Mouse (Mus musculus) ES-E14 (cell line): ENCODE results near the gene Ccser2. TPM values are rescaled to one million over a fixed set of nuclear protein-coding genes. Genes with fewer than 3 reads are reported as not detected.
A peak's percentile ranks its signal among the peaks of the same experiment; 100 is the strongest.

Experiments
- DNase-seq: peaks from one replicate; pipeline ENCODE4 v3.0.0-alpha.2; 2013; ENCODE audit warnings: low read depth, low spot score
- H3K27ac ChIP-seq: 2 replicates; pipeline ENCODE4 v1.5.1; 2012; ENCODE audit warnings: low read depth, mild to moderate bottlenecking, low read length, moderate library complexity, mixed read lengths; ENCODE audit not compliant: poor library complexity, insufficient read depth, severe bottlenecking
- H3K36me3 ChIP-seq: 2 replicates; pipeline ENCODE4 v1.6.1; 2012; ENCODE audit warnings: mild to moderate bottlenecking, low read length, moderate library complexity, mixed read lengths; ENCODE audit not compliant: control insufficient read depth, poor library complexity, insufficient read depth, severe bottlenecking
- H3K4me1 ChIP-seq, 2 experiments: fragments of 150-350 bp in 1 of 2; sonication (generic) in 1 of 2; 2 replicates each; pipeline ENCODE4 v1.6.1; 2012; ENCODE audit warnings: low read length in 2 of 2, mild to moderate bottlenecking in 1 of 2, mixed read lengths in 1 of 2; ENCODE audit not compliant: control insufficient read depth in 2 of 2, insufficient read depth in 2 of 2, poor library complexity in 1 of 2
- H3K4me3 ChIP-seq, 2 experiments: fragments of 150-350 bp in 1 of 2; sonication (generic) in 1 of 2; 2 replicates each; pipeline ENCODE4 v1.5.1; 2012; ENCODE audit warnings: low read length in 2 of 2, low read depth in 1 of 2, mild to moderate bottlenecking in 1 of 2, mixed read lengths in 1 of 2; ENCODE audit not compliant: insufficient read depth in 1 of 2, poor library complexity in 1 of 2, severe bottlenecking in 1 of 2
- H3K9ac ChIP-seq: 2 replicates; pipeline ENCODE4 v1.6.1; 2012; ENCODE audit warnings: low read depth, mild to moderate bottlenecking, low read length, mixed read lengths; ENCODE audit not compliant: poor library complexity, insufficient read depth, severe bottlenecking
- H3K9me3 ChIP-seq: fragments of 150-350 bp; sonication (generic); 2 replicates; pipeline ENCODE4 v1.6.1; 2012; ENCODE audit warnings: low read depth, mild to moderate bottlenecking, low read length; ENCODE audit not compliant: control insufficient read depth, insufficient read depth
- CHD2 ChIP-seq: IDR thresholded peaks from 2 replicates; pipeline ENCODE4 v1.6.1; 2014; ENCODE audit warnings: mild to moderate bottlenecking, low read depth, low read length, inconsistent platforms
- HCFC1 ChIP-seq: IDR thresholded peaks from 2 replicates; pipeline ENCODE4 v1.6.1; 2012; ENCODE audit warnings: low read length, inconsistent platforms, borderline replicate concordance; ENCODE audit not compliant: insufficient read depth
- MAFK ChIP-seq: IDR thresholded peaks from 2 replicates; pipeline ENCODE4 v1.6.1; 2014; ENCODE audit warnings: mild to moderate bottlenecking, low read depth, low read length, inconsistent platforms; ENCODE audit not compliant: insufficient read depth
- ZC3H11A ChIP-seq: IDR thresholded peaks from 2 replicates; pipeline ENCODE4 v1.6.1; 2012; ENCODE audit warnings: low read depth, mild to moderate bottlenecking, inconsistent platforms, low read length, borderline replicate concordance
- ZNF384 ChIP-seq: IDR thresholded peaks from 2 replicates; pipeline ENCODE4 v1.6.1; 2012; ENCODE audit warnings: low read depth, low read length, inconsistent platforms
- in situ Hi-C, 2 experiments: fragments of 600-800 bp; cut with MboI; formaldehyde crosslinking; loops; one replicate each; pipeline ENCODE4 v1.15.1; 2025; ENCODE audit warnings: low sequenced_read_pairs in 2 of 2, inconsistent platforms in 1 of 2; ENCODE audit not compliant: unreplicated experiment in 2 of 2
- total RNA-seq: library from RNA; depleted of rRNA; stranded (reverse); fragments of 300-350 nt; gene quantifications from 2 replicates; pipeline ENCODE4 v1.2.3, GENCODE M21; 2012

Ccser2 gene
- total RNA-seq, 1 experiment: 10.4 TPM

GRCm38 (mm10) chr14:36915203-36915602, 53.4 kb downstream of the Ccser2 start:
- Histone ChIP-seq H3K4me3 (no peak overlapping the region), H3K9me3 (no peaks in the 10 kb centered on the region), H3K36me3 (no peaks in the 10 kb centered on the region), H3K4me1 (peaks cover 4 to 7% of the 10 kb centered on the region in 2 experiments), H3K9ac (no peak overlapping the region), H3K27ac (no peak overlapping the region)
- TF ChIP-seq HCFC1: no peak
- TF ChIP-seq ZNF384: no peak
- no peak for TF ChIP-seq MAFK
- no peak for TF ChIP-seq CHD2
- no peak for TF ChIP-seq ZC3H11A
- no peak for DNase-seq
- in situ Hi-C loops: no loop called here

DNA sequence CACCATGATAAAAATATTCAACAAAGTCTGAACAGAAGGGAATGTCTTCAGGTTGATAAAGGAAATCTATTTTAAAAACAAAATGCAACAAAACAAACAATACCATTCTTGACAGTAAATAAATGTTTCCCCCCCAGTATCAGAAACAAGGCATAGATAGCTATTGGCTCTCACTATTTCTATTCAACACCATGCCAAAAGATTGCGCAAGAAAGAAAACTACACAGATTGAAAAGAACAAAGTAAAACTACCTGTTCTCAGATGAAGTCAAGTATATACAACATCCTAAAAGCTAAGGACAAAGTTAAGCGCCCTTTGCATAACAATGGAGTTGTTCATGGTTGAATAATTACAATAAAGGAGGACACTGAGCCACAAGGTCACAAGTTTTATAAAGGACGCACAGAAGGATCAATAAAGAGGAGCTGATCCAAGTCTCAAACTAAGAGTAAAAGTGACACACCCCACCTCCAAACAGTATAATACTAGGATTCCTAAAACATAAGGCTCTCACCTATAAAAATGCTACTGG, 54.0 kb downstream of the Ccser2 start:
- TF ChIP-seq MAFK: no peak
- no peak for TF ChIP-seq ZNF384
- no peak for TF ChIP-seq HCFC1
- no peak for TF ChIP-seq ZC3H11A
- no peak; the same call in 1 of the 2 replicates for TF ChIP-seq CHD2
- Histone ChIP-seq H3K9ac (no peak overlapping the region), H3K4me1 (peaks cover 4 to 7% of the 10 kb centered on the region in 2 experiments), H3K36me3 (no peaks in the 10 kb centered on the region), H3K9me3 (no peaks in the 10 kb centered on the region), H3K27ac (no peak overlapping the region), H3K4me3 (no peak overlapping the region)
- in situ Hi-C loops: no loop called here
- peak; percentile 57 for DNase-seq

- in situ Hi-C loops: no loop called here
- no peaks in the 10 kb centered on the region for H3K36me3 ChIP-seq
- no peak overlapping the region for H3K4me3 ChIP-seq
- no peak overlapping the region for H3K9ac ChIP-seq
- no peaks in the 10 kb centered on the region for H3K9me3 ChIP-seq
- no peak overlapping the region for H3K27ac ChIP-seq
- no peak for TF ChIP-seq HCFC1
- TF ChIP-seq MAFK: no peak
- TF ChIP-seq ZC3H11A: no peak
- no peak for TF ChIP-seq ZNF384
- TF ChIP-seq CHD2: no peak
- DNase-seq: no peak
- H3K4me1 ChIP-seq: peaks cover 4 to 7% of the 10 kb centered on the region in 2 experiments
Measured at GRCm38 (mm10) chr14:36911738-36912137, 56.8 kb downstream of the Ccser2 start.

DNA sequence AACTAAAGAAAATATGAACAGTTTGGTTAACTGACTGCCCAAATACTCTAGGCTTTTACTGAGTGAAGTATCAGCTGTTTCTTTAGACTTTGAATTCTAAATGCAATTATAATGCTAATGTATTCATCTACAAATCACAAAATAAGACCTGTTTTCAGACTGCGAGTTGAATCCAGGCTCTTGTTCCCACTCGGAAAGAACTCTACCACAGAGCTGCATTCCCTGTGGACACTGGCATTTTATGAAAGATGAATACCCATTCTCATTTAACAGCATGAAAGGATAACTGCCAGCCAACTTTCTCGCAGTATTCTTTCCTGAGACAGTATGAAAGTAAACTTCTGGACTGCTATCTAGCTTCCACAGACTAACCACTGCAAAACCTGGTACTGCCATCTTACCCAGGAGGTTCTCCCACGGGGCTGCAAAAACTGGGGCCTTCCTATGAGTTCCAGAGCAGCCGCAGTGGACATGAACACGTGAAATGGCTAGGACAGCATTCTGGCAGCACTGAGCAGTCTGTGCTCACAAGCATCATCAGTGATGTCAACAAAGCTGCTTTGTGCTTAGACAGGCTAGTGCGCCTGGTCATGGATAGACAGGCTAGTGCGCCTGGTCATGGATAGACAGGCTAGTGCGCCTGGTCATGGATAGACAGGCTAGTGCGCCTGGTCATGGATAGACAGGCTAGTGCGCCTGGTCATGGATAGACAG, 62.6 kb downstream of the Ccser2 start:
- DNase-seq: no peak
- Histone ChIP-seq H3K4me1 (peaks cover 0 to 2% of the 10 kb centered on the region in 2 experiments; a peak in 1 of 4 replicates), H3K9me3 (no peaks in the 10 kb centered on the region), H3K27ac (no peak overlapping the region), H3K36me3 (no peaks in the 10 kb centered on the region), H3K4me3 (no peak overlapping the region), H3K9ac (no peak overlapping the region)
- in situ Hi-C loops: no loop called here
- TF ChIP-seq ZC3H11A (no peak), ZNF384 (no peak), MAFK (no peak), HCFC1 (no peak), CHD2 (no peak)

GRCm38 (mm10) chr14:36904206-36904605, 64.4 kb downstream of the Ccser2 start:
- Histone ChIP-seq H3K4me1 (peaks cover 0 to 2% of the 10 kb centered on the region in 2 experiments; a peak in 1 of 4 replicates), H3K36me3 (no peaks in the 10 kb centered on the region), H3K4me3 (no peak overlapping the region), H3K9me3 (no peaks in the 10 kb centered on the region), H3K27ac (no peak overlapping the region), H3K9ac (no peak overlapping the region)
- no peak for DNase-seq
- TF ChIP-seq ZC3H11A: no peak
- TF ChIP-seq MAFK: no peak
- no peak for TF ChIP-seq HCFC1
- no peak for TF ChIP-seq CHD2
- TF ChIP-seq ZNF384: no peak
- in situ Hi-C loops: no loop called here
